In genomic region chr6:101937467-101938392, GRCm38 (mm10) we compare ENCODE assay signal across 14 mouse cellular contexts.
A peak's percentile ranks its signal among the peaks of the same experiment; 100 is the strongest.
DNase-seq lines count a peak whose midpoint lies in the region; ATAC-seq and TF ChIP-seq lines count a peak whose summit lies in the region.
"Had no signal": no experiment of that assay in that cellular context is flagged by ENCODE, and none has a peak within 500 bp of the region (broad histone marks: within the 10 kb centered on the region; RNA-seq: fewer than 3 reads in every experiment).

No protein-coding gene starts in this region.

- 5% methylated on average over 12 of the region's 12 CpGs for WGBS in forebrain, postnatal 0 days
- WGBS in midbrain, embryonic 11.5 days: 39% methylated on average over 12 of the region's 12 CpGs

- peaks cover 7% of the 10 kb centered on the region; the same call in 1 of the 2 replicates for H3K4me1 ChIP-seq in forebrain, postnatal 0 days (ENCODE audit: insufficient read depth)
- H3K4me1 ChIP-seq in midbrain, embryonic 11.5 days (ENCODE audit: control insufficient read depth, insufficient read depth, low read length): no peaks in the 10 kb centered on the region
- H3K4me1 ChIP-seq: embryonic facial prominence, embryonic 12.5 days; heart, embryonic 15.5 days had no signal

- no peak for TF ChIP-seq CTCF in forebrain, postnatal 0 days (IDR thresholded peaks at IDR 0.05; ENCODE audit: low read depth)

- 0 out of 2 replicates have a peak overlapping the region, but pooled peaks have one; percentile 10 for H3K4me3 ChIP-seq in forebrain, postnatal 0 days (ENCODE audit: low read depth, low read length)
- no peak overlapping the region for H3K4me3 ChIP-seq in midbrain, embryonic 11.5 days (ENCODE audit: low read depth, low read length)
- H3K4me3 ChIP-seq: embryonic facial prominence, embryonic 12.5 days; heart, embryonic 15.5 days; myocyte had no signal

- peak; percentile 79 for ATAC-seq in forebrain, postnatal 0 days
- ATAC-seq in midbrain, embryonic 11.5 days (ENCODE audit: low FRiP score): peak; percentile 83
- no peak for ATAC-seq in megakaryocyte, adult 5-6 weeks (ENCODE audit: poor library complexity, severe bottlenecking)
- ATAC-seq: liver, postnatal 0 days had no signal

- peak overlapping the region; percentile 41 for H3K4me2 ChIP-seq in forebrain, postnatal 0 days (ENCODE audit: low read depth)
- no peak overlapping the region for H3K4me2 ChIP-seq in midbrain, embryonic 11.5 days
- H3K4me2 ChIP-seq: embryonic facial prominence, embryonic 12.5 days; heart, embryonic 15.5 days had no signal

- H3K27me3 ChIP-seq in forebrain, postnatal 0 days (ENCODE audit: insufficient read depth, low read length): no peaks in the 10 kb centered on the region
- H3K27me3 ChIP-seq in midbrain, embryonic 11.5 days (ENCODE audit: control insufficient read depth, insufficient read depth, low read length): no peaks in the 10 kb centered on the region
- H3K27me3 ChIP-seq: embryonic facial prominence, embryonic 12.5 days; heart, embryonic 15.5 days had no signal

- 0 out of 2 replicates have a peak overlapping the region, but pooled peaks have one; percentile 19 for H3K9ac ChIP-seq in forebrain, postnatal 0 days
- H3K9ac ChIP-seq in midbrain, embryonic 11.5 days (ENCODE audit: low read length): no peak overlapping the region
- H3K9ac ChIP-seq: embryonic facial prominence, embryonic 12.5 days; heart, embryonic 15.5 days; liver, postnatal 0 days had no signal

- H3K27ac ChIP-seq in forebrain, postnatal 0 days (ENCODE audit: low read depth, low read length): no peak overlapping the region
- H3K27ac ChIP-seq in midbrain, embryonic 11.5 days (ENCODE audit: low read depth, low read length): no peak overlapping the region
- H3K27ac ChIP-seq: embryonic facial prominence, embryonic 12.5 days; heart, embryonic 15.5 days had no signal

- H3K9me3 ChIP-seq in forebrain, postnatal 0 days (ENCODE audit: low read length): no peaks in the 10 kb centered on the region
- H3K9me3 ChIP-seq in midbrain, embryonic 11.5 days (ENCODE audit: control insufficient read depth, low read length): no peaks in the 10 kb centered on the region
- H3K9me3 ChIP-seq: embryonic facial prominence, embryonic 12.5 days; heart, embryonic 15.5 days had no signal

- no peaks in the 10 kb centered on the region for H3K36me3 ChIP-seq in forebrain, postnatal 0 days (ENCODE audit: insufficient read depth)
- no peaks in the 10 kb centered on the region for H3K36me3 ChIP-seq in midbrain, embryonic 11.5 days (ENCODE audit: control insufficient read depth, insufficient read depth, low read length)
- H3K36me3 ChIP-seq: embryonic facial prominence, embryonic 12.5 days; heart, embryonic 15.5 days had no signal

- peak; percentile 19 for DNase-seq in right cerebral cortex, adult 18-20 months
- no peak for DNase-seq in right cerebral cortex, postnatal 4 days
- DNase-seq in forebrain, postnatal 0 days: peak; percentile 68
- DNase-seq in midbrain, embryonic 11.5 days (ENCODE audit: low spot score, missing footprints): peak; percentile 85
- no peak for DNase-seq in natural killer cell, adult 2 months (ENCODE audit: low spot score in 2 of 2)
- no peak for DNase-seq in gastrocnemius, postnatal 25 days
- no peak for DNase-seq in cerebellum, postnatal 4 days (ENCODE audit: low spot score in 2 of 2)
- DNase-seq: kidney, adult 8-10 months; liver, postnatal 0 days; thymus, adult 18-20 months had no signal

Comparison
In these comparisons a context has a peak if more than half of its experiments do, and no peak if none do; other contexts are left out.
1. DNase-seq: peak in right cerebral cortex, adult 18-20 months (single experiment), forebrain, postnatal 0 days (single experiment) and midbrain, embryonic 11.5 days (single experiment); none in right cerebral cortex, postnatal 4 days (single experiment), natural killer cell, adult 2 months (0 of 2), gastrocnemius, postnatal 25 days (single experiment) and cerebellum, postnatal 4 days (0 of 2).